In genomic region chr3:146583478-146583877, GRCm38 (mm10) we compare ENCODE assay signal across 22 mouse cellular contexts. TPM values are rescaled to one million over a fixed set of nuclear protein-coding genes. Genes with fewer than 3 reads are reported as not detected.
DNase-seq lines count a peak whose midpoint lies in the region; ATAC-seq and TF ChIP-seq lines count a peak whose summit lies in the region.
"Had no signal": no experiment of that assay in that cellular context is flagged by ENCODE, and none has a peak within 500 bp of the region (broad histone marks: within the 10 kb centered on the region; RNA-seq: fewer than 3 reads in every experiment).

No protein-coding gene starts in this region.

- no peaks in the 10 kb centered on the region for H3K27me3 ChIP-seq in embryonic facial prominence, embryonic 15.5 days
- H3K27me3 ChIP-seq in myocyte (ENCODE audit: control insufficient read depth, insufficient read depth, insufficient read length) = no peaks in the 10 kb centered on the region
- H3K27me3 ChIP-seq: limb, embryonic 12.5 days; midbrain, embryonic 13.5 days had no signal

- DNase-seq in frontal cortex, postnatal 36 days (ENCODE audit: low spot score in 2 of 2) = no peak
- no peak for DNase-seq in left cerebral cortex, adult 2 months (ENCODE audit: extremely low spot score in 1 of 2, low spot score in 2 of 2)
- no peak for DNase-seq in left cerebral cortex, postnatal 14 days (ENCODE audit: low spot score in 2 of 2)
- no peak for DNase-seq in thymus, postnatal 4 days
- DNase-seq: adrenal gland, postnatal 36 days; cerebellum, postnatal 10 days; gastrocnemius, postnatal 25 days; kidney, adult 11 months; lung, postnatal 10 days had no signal

- H3K4me2 ChIP-seq in embryonic facial prominence, embryonic 15.5 days (replicated peaks) = no peak overlapping the region
- peak overlapping the region; percentile 60 for H3K4me2 ChIP-seq in myocyte (ENCODE audit: low read depth)
- H3K4me2 ChIP-seq: limb, embryonic 12.5 days; midbrain, embryonic 13.5 days had no signal

- peak overlapping the region; percentile 75 for H3K27ac ChIP-seq in left cerebral cortex, adult 2 months
- no peak overlapping the region for H3K27ac ChIP-seq in embryonic facial prominence, embryonic 15.5 days (replicated peaks)
- H3K27ac ChIP-seq: heart, embryonic 10.5 days; kidney, postnatal 0 days; layer of hippocampus, adult 2 months; limb, embryonic 12.5 days; liver, embryonic 14.5 days; midbrain, embryonic 13.5 days; stomach, postnatal 0 days had no signal

- no peak overlapping the region for H3K9ac ChIP-seq in embryonic facial prominence, embryonic 15.5 days
- H3K9ac ChIP-seq: limb, embryonic 12.5 days; liver, embryonic 14.5 days; midbrain, embryonic 13.5 days had no signal

- intact Hi-C loops in left cerebral cortex, adult 2 months (cut with DNase I) = no loop called here
- intact Hi-C loops in left cerebral cortex, postnatal 14 days (cut with DNase I) = no loop called here

- H3K36me3 ChIP-seq in embryonic facial prominence, embryonic 15.5 days = no peaks in the 10 kb centered on the region
- H3K36me3 ChIP-seq in myocyte (ENCODE audit: control insufficient read depth, insufficient read depth) = no peaks in the 10 kb centered on the region
- H3K36me3 ChIP-seq: heart, embryonic 10.5 days; limb, embryonic 12.5 days; midbrain, embryonic 13.5 days had no signal

- H3ac ChIP-seq in myocyte (ENCODE audit: control insufficient read depth, insufficient read length) = no peak overlapping the region

- no peaks in the 10 kb centered on the region for H3K79me2 ChIP-seq in myocyte (ENCODE audit: control insufficient read depth, insufficient read depth)

- no peak for TF ChIP-seq CTCF in left cerebral cortex, adult 2 months (IDR thresholded peaks at IDR 0.05)

- no peaks in the 10 kb centered on the region for H3K9me3 ChIP-seq in embryonic facial prominence, embryonic 15.5 days (replicated peaks)
- H3K9me3 ChIP-seq: heart, embryonic 10.5 days; limb, embryonic 12.5 days; midbrain, embryonic 13.5 days had no signal

- ATAC-seq in frontal cortex, adult (ENCODE audit: low TSS enrichment) = peak; percentile 48
- ATAC-seq in embryonic facial prominence, embryonic 15.5 days (ENCODE audit: insufficient number of reproducible peaks, low FRiP score, low TSS enrichment, low read depth) = no peak
- ATAC-seq: hindbrain, embryonic 16.5 days; midbrain, embryonic 13.5 days had no signal

- WGBS in embryonic facial prominence, embryonic 15.5 days = 73% methylated on average over 4 of the region's 4 CpGs

- no peak for TF ChIP-seq POLR2A in myocyte (IDR thresholded peaks at IDR 0.05; ENCODE audit: insufficient read length, low read depth)

- H3K4me1 ChIP-seq in embryonic facial prominence, embryonic 15.5 days = no peaks in the 10 kb centered on the region
- H3K4me1 ChIP-seq: heart, embryonic 10.5 days; limb, embryonic 12.5 days; midbrain, embryonic 13.5 days had no signal

- H3K4me3 ChIP-seq in left cerebral cortex, adult 2 months = no peak overlapping the region
- H3K4me3 ChIP-seq in embryonic facial prominence, embryonic 15.5 days (replicated peaks) = 0 out of 2 replicates have a peak overlapping the region, but pooled peaks have one; percentile 4
- H3K4me3 ChIP-seq in myocyte = no peak overlapping the region
- H3K4me3 ChIP-seq: heart, embryonic 10.5 days; layer of hippocampus, adult 2 months; limb, embryonic 12.5 days; midbrain, embryonic 13.5 days had no signal

TF ChIP-seq in myocyte, 11 proteins besides CTCF, POLR2A, EP300 and RAD21:
- no peak for TF ChIP-seq MYOD1 (IDR thresholded peaks at IDR 0.05; ENCODE audit: control insufficient read depth in 1 of 3, insufficient read length in 2 of 3, low read depth in 2 of 3)
- TF ChIP-seq SRF (IDR thresholded peaks at IDR 0.05; ENCODE audit: control insufficient read depth, insufficient read length, low read depth) = no peak
- TF ChIP-seq TCF3 (IDR thresholded peaks at IDR 0.05; ENCODE audit: insufficient read length, low read depth) = no peak
- TF ChIP-seq POLR2AphosphoS2 (IDR thresholded peaks at IDR 0.05; ENCODE audit: insufficient read length, low read depth) = no peak
- no peak for TF ChIP-seq MYOG (IDR thresholded peaks at IDR 0.05; ENCODE audit: control insufficient read depth in 1 of 3, insufficient read depth in 1 of 3, insufficient read length in 2 of 3, low read depth in 2 of 3)
- no peak for TF ChIP-seq E2F4 (IDR thresholded peaks at IDR 0.05; ENCODE audit: insufficient read depth)
- TF ChIP-seq TCF12 (IDR thresholded peaks at IDR 0.05; ENCODE audit: insufficient read depth, poor library complexity, severe bottlenecking) = no peak
- no peak for TF ChIP-seq REST (IDR thresholded peaks at IDR 0.05; ENCODE audit: insufficient read depth, insufficient read length)
- TF ChIP-seq MAX (IDR thresholded peaks at IDR 0.05; ENCODE audit: low read depth) = no peak
- TF ChIP-seq USF1 (IDR thresholded peaks at IDR 0.05; ENCODE audit: low read depth) = no peak
- no peak for TF ChIP-seq CEBPB (IDR thresholded peaks at IDR 0.05; ENCODE audit: insufficient read depth, poor library complexity, severe bottlenecking)

RNA-seq across cellular contexts. Expression of gene Uox, which starts 13.3 kb away (rescaled TPM):
- under 1 TPM; 0.27 to 0.37 TPM for total RNA-seq in left cerebral cortex, adult 2 months (2021)
- 1 to 10 TPM in 1 of 2 experiments, under 1 TPM in 1; 0.76 to 1.3 TPM for total RNA-seq in left cerebral cortex, postnatal 14 days (2021)
- polyA plus RNA-seq in embryonic facial prominence, embryonic 15.5 days (2015; fragmentation: Nextera tagmentation; extraction: Ambion mirVana) = 1.2 and 1.9 TPM in 2 replicates
- not detected for polyA plus RNA-seq in myocyte (2012; fragmentation: generic; extraction: Trizol)
- total RNA-seq: gastrocnemius, postnatal 25 days; neutrophil, adult 5-6 weeks had no signal
- polyA plus RNA-seq: heart, embryonic 10.5 days; hindbrain, embryonic 16.5 days; limb, embryonic 12.5 days; midbrain, embryonic 13.5 days had no signal

RNA-seq across cellular contexts. Expression of gene Dnase2b, which starts 31.9 kb away (rescaled TPM):
- total RNA-seq in left cerebral cortex, adult 2 months (2021) = not detected
- not detected for total RNA-seq in left cerebral cortex, postnatal 14 days (2021)
- polyA plus RNA-seq in embryonic facial prominence, embryonic 15.5 days (2015; fragmentation: Nextera tagmentation; extraction: Ambion mirVana) = 0.21 and 0.48 TPM in 2 replicates
- polyA plus RNA-seq in myocyte (2012; fragmentation: generic; extraction: Trizol) = not detected
- total RNA-seq: adrenal gland, postnatal 36 days; gastrocnemius, postnatal 25 days; layer of hippocampus, adult 2 months; left cerebral cortex, adult 8-10 months; neutrophil, adult 5-6 weeks had no signal
- polyA plus RNA-seq: heart, embryonic 10.5 days; hindbrain, embryonic 16.5 days; kidney, postnatal 0 days; limb, embryonic 12.5 days; midbrain, embryonic 13.5 days; stomach, postnatal 0 days had no signal
